ENCODE assay signal across 10 mouse cellular contexts in the genomic region with DNA sequence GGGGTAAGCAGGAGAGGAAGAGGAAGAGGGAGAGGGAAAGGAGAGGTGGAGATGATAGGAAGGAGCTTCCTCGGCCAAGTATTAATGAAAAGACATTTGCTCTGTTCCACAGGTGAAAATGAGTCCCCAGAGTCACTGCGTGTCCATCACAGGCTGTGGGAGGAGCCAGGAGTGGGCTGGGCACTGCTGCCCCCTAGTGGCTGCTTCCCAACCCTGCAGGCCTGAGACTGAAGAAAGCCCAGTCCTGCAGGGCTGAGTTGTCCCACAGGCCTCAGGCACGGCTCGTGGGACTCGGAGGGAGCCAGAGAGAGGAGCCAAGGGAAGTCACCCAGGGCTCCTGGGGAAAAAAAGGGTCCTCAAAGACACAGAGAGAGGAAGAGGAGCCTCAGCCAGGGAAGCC. TPM values are rescaled to one million over a fixed set of nuclear protein-coding genes. Genes with fewer than 3 reads are reported as not detected.
DNase-seq lines count a peak whose midpoint lies in the region; ATAC-seq and TF ChIP-seq lines count a peak whose summit lies in the region.
"Had no signal": no experiment of that assay in that cellular context is flagged by ENCODE, and none has a peak within 500 bp of the region (broad histone marks: within the 10 kb centered on the region; RNA-seq: fewer than 3 reads in every experiment).

No protein-coding gene starts in this region.

- TF ChIP-seq CTCF in forebrain, postnatal 0 days (IDR thresholded peaks at IDR 0.05; ENCODE audit: low read depth) = peak; percentile 96

- H3K4me3 ChIP-seq in forebrain, embryonic 10.5 days = no peak overlapping the region
- no peak overlapping the region for H3K4me3 ChIP-seq in forebrain, embryonic 12.5 days (replicated peaks)
- H3K4me3 ChIP-seq in forebrain, postnatal 0 days (ENCODE audit: low read depth, low read length) = no peak overlapping the region
- H3K4me3 ChIP-seq in lung, embryonic 16.5 days (ENCODE audit: low read length) = no peak overlapping the region
- H3K4me3 ChIP-seq: heart, embryonic 15.5 days had no signal

- no peak overlapping the region for H3K9ac ChIP-seq in forebrain, embryonic 12.5 days
- no peak overlapping the region for H3K9ac ChIP-seq in forebrain, postnatal 0 days
- H3K9ac ChIP-seq in lung, embryonic 16.5 days (ENCODE audit: low read length) = no peak overlapping the region
- H3K9ac ChIP-seq: heart, embryonic 15.5 days had no signal

- H3K27me3 ChIP-seq in forebrain, embryonic 10.5 days (ENCODE audit: poor library complexity, severe bottlenecking) = no peaks in the 10 kb centered on the region
- H3K27me3 ChIP-seq in forebrain, embryonic 12.5 days = no peaks in the 10 kb centered on the region
- H3K27me3 ChIP-seq in forebrain, postnatal 0 days (ENCODE audit: insufficient read depth, low read length) = no peaks in the 10 kb centered on the region
- no peaks in the 10 kb centered on the region for H3K27me3 ChIP-seq in lung, embryonic 16.5 days (ENCODE audit: control insufficient read depth, insufficient read depth, low read depth, low read length)
- H3K27me3 ChIP-seq: heart, embryonic 15.5 days had no signal

- peak; percentile 68 for DNase-seq in forebrain, embryonic 10.5 days (ENCODE audit: extremely low spot score, low spot score)
- DNase-seq in 416B (ENCODE audit: low read depth) = peak; percentile 61
- peak; percentile 33 for DNase-seq in c-Kit-negative CD71-positive TER-119-positive erythroid progenitor cells, embryonic 14.5 days (ENCODE audit: low read depth, low spot score)
- DNase-seq in forebrain, postnatal 0 days = peak; percentile 81
- DNase-seq in kidney, postnatal 14 days = peak; percentile 78
- peak; percentile 79 for DNase-seq in right cerebral cortex, postnatal 4 days

- peaks cover 6% of the 10 kb centered on the region for H3K36me3 ChIP-seq in forebrain, embryonic 10.5 days (replicated peaks)
- H3K36me3 ChIP-seq in forebrain, embryonic 12.5 days (replicated peaks) = no peaks in the 10 kb centered on the region
- no peaks in the 10 kb centered on the region for H3K36me3 ChIP-seq in forebrain, postnatal 0 days (ENCODE audit: insufficient read depth)
- no peaks in the 10 kb centered on the region for H3K36me3 ChIP-seq in lung, embryonic 16.5 days (ENCODE audit: control insufficient read depth, insufficient read depth, low read length)
- H3K36me3 ChIP-seq: heart, embryonic 15.5 days had no signal

- H3K4me1 ChIP-seq in forebrain, embryonic 10.5 days = peaks cover 10% of the 10 kb centered on the region
- H3K4me1 ChIP-seq in forebrain, embryonic 12.5 days = 0 out of 2 replicates have a peak, but pooled peaks cover 6% of the 10 kb centered on the region
- H3K4me1 ChIP-seq in forebrain, postnatal 0 days (ENCODE audit: insufficient read depth) = no peaks in the 10 kb centered on the region
- H3K4me1 ChIP-seq in lung, embryonic 16.5 days (replicated peaks; ENCODE audit: control insufficient read depth, insufficient read depth, low read length) = no peaks in the 10 kb centered on the region

- WGBS in forebrain, embryonic 10.5 days = 33% methylated on average over 5 of the region's 5 CpGs
- WGBS in forebrain, embryonic 12.5 days = 25% methylated on average over 5 of the region's 5 CpGs
- WGBS in forebrain, postnatal 0 days = 18% methylated on average over 5 of the region's 5 CpGs
- WGBS in lung, embryonic 16.5 days = 15% methylated on average over 5 of the region's 5 CpGs

- no peaks in the 10 kb centered on the region for H3K9me3 ChIP-seq in forebrain, embryonic 10.5 days
- H3K9me3 ChIP-seq in forebrain, embryonic 12.5 days = no peaks in the 10 kb centered on the region
- H3K9me3 ChIP-seq in forebrain, postnatal 0 days (ENCODE audit: low read length) = no peaks in the 10 kb centered on the region
- H3K9me3 ChIP-seq in lung, embryonic 16.5 days (ENCODE audit: control insufficient read depth, low read length) = peaks cover 3% of the 10 kb centered on the region; the same call in 1 of the 2 replicates
- H3K9me3 ChIP-seq: heart, embryonic 15.5 days had no signal

- no peak overlapping the region for H3K4me2 ChIP-seq in forebrain, embryonic 12.5 days
- H3K4me2 ChIP-seq in forebrain, postnatal 0 days (ENCODE audit: low read depth) = no peak overlapping the region
- H3K4me2 ChIP-seq in lung, embryonic 16.5 days (ENCODE audit: low read depth, low read length) = no peak overlapping the region
- H3K4me2 ChIP-seq: heart, embryonic 15.5 days had no signal

- H3K27ac ChIP-seq in forebrain, embryonic 10.5 days = peak overlapping the region; percentile 53; the same call in 1 of the 2 replicates
- no peak overlapping the region for H3K27ac ChIP-seq in forebrain, embryonic 12.5 days
- H3K27ac ChIP-seq in forebrain, postnatal 0 days (ENCODE audit: low read depth, low read length) = no peak overlapping the region
- no peak overlapping the region for H3K27ac ChIP-seq in lung, embryonic 16.5 days (ENCODE audit: low read length)
- H3K27ac ChIP-seq: heart, embryonic 15.5 days had no signal

- no peak for ATAC-seq in forebrain, embryonic 12.5 days (ENCODE audit: low FRiP score)
- peak; percentile 65 for ATAC-seq in forebrain, postnatal 0 days
- 0 out of 2 replicates have a peak, but pooled peaks have one; percentile 62 for ATAC-seq in lung, embryonic 16.5 days (ENCODE audit: low read depth)

RNA-seq across cellular contexts. Expression of gene 2900026A02Rik, which starts 47.7 kb away (rescaled TPM):
- polyA plus RNA-seq in forebrain, embryonic 10.5 days (2016; fragmentation: Nextera tagmentation; extraction: Ambion mirVana) = 4.4 and 4.5 TPM in 2 replicates
- polyA plus RNA-seq in forebrain, embryonic 12.5 days (2016; fragmentation: Nextera tagmentation; extraction: Ambion mirVana) = 4.5 and 6.1 TPM in 2 replicates
- 9.2 and 10.9 TPM in 2 replicates for total RNA-seq in forebrain, postnatal 0 days (2014; rRNA removed)
- polyA plus RNA-seq in forebrain, postnatal 0 days (2015; fragmentation: Nextera tagmentation; extraction: Ambion mirVana) = 2.7 and 3.3 TPM in 2 replicates
- 12.6 TPM in 2 replicates for polyA plus RNA-seq in lung, embryonic 16.5 days (2015; fragmentation: Nextera tagmentation; extraction: Ambion mirVana)

RNA-seq across cellular contexts. Expression of gene Tmem211, which starts 53.4 kb away (rescaled TPM):
- 0.22 and 0.67 TPM in 2 replicates for polyA plus RNA-seq in forebrain, embryonic 10.5 days (2016; fragmentation: Nextera tagmentation; extraction: Ambion mirVana)
- polyA plus RNA-seq in forebrain, embryonic 12.5 days (2016; fragmentation: Nextera tagmentation; extraction: Ambion mirVana) = 0.20 and 0.28 TPM in 2 replicates
- total RNA-seq in forebrain, postnatal 0 days (2014; rRNA removed) = not detected in 2 replicates
- polyA plus RNA-seq in forebrain, postnatal 0 days (2015; fragmentation: Nextera tagmentation; extraction: Ambion mirVana) = not detected in 2 replicates
- not detected in 2 replicates for polyA plus RNA-seq in lung, embryonic 16.5 days (2015; fragmentation: Nextera tagmentation; extraction: Ambion mirVana)
- polyA plus RNA-seq: heart, embryonic 15.5 days; stomach, embryonic 14.5 days had no signal
